15 mouse cellular contexts compared by ENCODE assay signal in genomic region chr7:81612856-81613635, GRCm38 (mm10). TPM values are rescaled to one million over a fixed set of nuclear protein-coding genes. Genes with fewer than 3 reads are reported as not detected.
"Had no signal": no experiment of that assay in that cellular context is flagged by ENCODE, and none has a peak within 500 bp of the region (broad histone marks: within the 10 kb centered on the region; RNA-seq: fewer than 3 reads in every experiment).

No protein-coding gene starts in this region.

- H3K4me1 ChIP-seq: limb, embryonic 15.5 days; lung, embryonic 15.5 days; midbrain, embryonic 12.5 days; neural tube, embryonic 13.5 days; stomach, embryonic 15.5 days had no signal

- H3K36me3 ChIP-seq: lung, embryonic 15.5 days; midbrain, embryonic 12.5 days; stomach, embryonic 15.5 days had no signal

- H3K4me3 ChIP-seq: limb, embryonic 15.5 days; liver, embryonic 12.5 days; lung, embryonic 15.5 days; midbrain, embryonic 12.5 days; neural tube, embryonic 13.5 days; stomach, embryonic 15.5 days had no signal

- H3K27ac ChIP-seq: limb, embryonic 15.5 days; liver, embryonic 12.5 days; lung, embryonic 15.5 days; midbrain, embryonic 12.5 days; neural tube, embryonic 13.5 days; stomach, embryonic 15.5 days had no signal

- H3K9ac ChIP-seq: limb, embryonic 15.5 days; liver, embryonic 12.5 days; lung, embryonic 15.5 days; midbrain, embryonic 12.5 days; neural tube, embryonic 13.5 days; stomach, embryonic 15.5 days had no signal

- ATAC-seq: liver, embryonic 12.5 days; midbrain, embryonic 16.5 days had no signal

- H3K4me2 ChIP-seq: limb, embryonic 15.5 days; liver, embryonic 12.5 days; lung, embryonic 15.5 days; midbrain, embryonic 12.5 days; neural tube, embryonic 13.5 days; stomach, embryonic 15.5 days had no signal

- H3K9me3 ChIP-seq: limb, embryonic 15.5 days; liver, embryonic 12.5 days; lung, embryonic 15.5 days; midbrain, embryonic 12.5 days; neural tube, embryonic 13.5 days; stomach, embryonic 15.5 days had no signal

- DNase-seq: kidney, postnatal 14 days; left cerebral cortex, postnatal 4 days; retina, postnatal 1 day; right cerebral cortex, postnatal 4 days; spleen, adult 18-20 months; thymus, adult 2 months; thymus, postnatal 25 days had no signal

- H3K27me3 ChIP-seq: limb, embryonic 15.5 days; liver, embryonic 12.5 days; lung, embryonic 15.5 days; midbrain, embryonic 12.5 days; neural tube, embryonic 13.5 days; stomach, embryonic 15.5 days had no signal

RNA-seq across cellular contexts. Expression of gene Fsd2, which starts 46.3 kb away (rescaled TPM):
- total RNA-seq: megakaryocyte-erythroid progenitor cell, adult 5-6 weeks had no signal
